Mouse (Mus musculus): ENCODE measurements at regions not wholly inside any gene's neighbourhood (a gene's known extent, or its start where the extent isn't known, plus 50 kb on each side); places are given as distances from the start of the nearest gene placed in this dataset.
A peak's percentile ranks its signal among the peaks of the same experiment; 100 is the strongest.

- peak; percentile 95 for DNase-seq (ENCODE audit: inconsistent ontology term)
Measured at GRCm38 (mm10) chr2:95433996-95434395, 884.0 kb upstream of the Lrrc4c start.

DNA sequence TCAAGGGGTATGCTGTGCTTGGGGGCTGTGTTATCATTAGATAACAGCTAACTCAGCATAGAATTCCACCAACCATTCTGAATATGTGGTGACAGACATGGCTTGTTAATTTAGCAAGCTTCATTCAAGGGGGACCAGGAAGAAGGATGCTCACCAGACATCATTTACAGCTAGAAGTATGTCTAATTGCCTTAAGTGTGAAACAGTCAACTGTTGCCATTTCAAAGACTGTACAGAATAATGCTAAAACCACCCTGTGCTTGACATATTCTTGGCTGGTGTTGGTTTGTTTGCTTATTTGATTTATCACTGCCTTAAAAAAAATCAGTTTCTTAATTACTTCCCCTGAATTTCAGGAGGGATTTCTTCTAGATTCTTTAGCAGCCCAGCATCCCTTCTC, 877.0 kb upstream of the Lrrc4c start:
- no peak for DNase-seq (ENCODE audit: inconsistent ontology term)

- DNase-seq (ENCODE audit: inconsistent ontology term), result peak; percentile 6
Measured at GRCm38 (mm10) chr2:95443245-95443799, 874.6 kb upstream of the Lrrc4c start.

DNA sequence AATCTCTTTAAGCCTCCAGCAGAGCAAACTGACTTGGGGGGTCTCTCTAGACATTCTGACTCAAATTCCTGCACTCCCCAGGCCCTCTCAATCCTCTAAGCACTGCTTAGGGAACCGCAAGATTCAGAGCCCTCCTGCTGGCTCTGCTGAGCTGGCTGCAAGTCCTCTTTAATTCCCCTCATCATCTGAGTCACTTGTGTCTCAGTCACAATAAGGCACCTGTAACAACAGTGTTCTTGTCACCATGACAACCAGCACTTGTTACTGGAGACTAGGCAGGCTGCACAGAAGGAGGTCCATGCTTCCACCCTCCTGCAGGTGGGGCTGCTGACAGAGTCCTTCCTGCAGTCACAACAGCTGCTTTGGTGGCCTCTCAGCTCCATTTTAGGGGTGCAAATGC, 869.1 kb upstream of the Lrrc4c start:
- no peak for DNase-seq (ENCODE audit: inconsistent ontology term)

- no peak for DNase-seq (ENCODE audit: inconsistent ontology term)
Measured at GRCm38 (mm10) chr2:95479827-95480226, 838.1 kb upstream of the Lrrc4c start.

GRCm38 (mm10) chr2:95483397-95483796, 834.6 kb upstream of the Lrrc4c start:
- no peak for DNase-seq (ENCODE audit: inconsistent ontology term)

- peak; percentile 82 for DNase-seq (ENCODE audit: inconsistent ontology term)
Measured at GRCm38 (mm10) chr2:95487580-95488135, 830.3 kb upstream of the Lrrc4c start.

GRCm38 (mm10) chr2:95494026-95494697, 823.8 kb upstream of the Lrrc4c start:
- DNase-seq (ENCODE audit: inconsistent ontology term), result no peak

- no peak for DNase-seq (ENCODE audit: inconsistent ontology term)
Measured at GRCm38 (mm10) chr2:95494698-95495088, 823.3 kb upstream of the Lrrc4c start.

GRCm38 (mm10) chr2:95511286-95511685, 806.7 kb upstream of the Lrrc4c start:
- peak; percentile 73 for DNase-seq (ENCODE audit: inconsistent ontology term)

- DNase-seq (ENCODE audit: inconsistent ontology term), result no peak
Measured at GRCm38 (mm10) chr2:95521624-95522023, 796.3 kb upstream of the Lrrc4c start.

GRCm38 (mm10) chr2:95524590-95525266, 793.2 kb upstream of the Lrrc4c start:
- no peak for DNase-seq (ENCODE audit: inconsistent ontology term)

DNA sequence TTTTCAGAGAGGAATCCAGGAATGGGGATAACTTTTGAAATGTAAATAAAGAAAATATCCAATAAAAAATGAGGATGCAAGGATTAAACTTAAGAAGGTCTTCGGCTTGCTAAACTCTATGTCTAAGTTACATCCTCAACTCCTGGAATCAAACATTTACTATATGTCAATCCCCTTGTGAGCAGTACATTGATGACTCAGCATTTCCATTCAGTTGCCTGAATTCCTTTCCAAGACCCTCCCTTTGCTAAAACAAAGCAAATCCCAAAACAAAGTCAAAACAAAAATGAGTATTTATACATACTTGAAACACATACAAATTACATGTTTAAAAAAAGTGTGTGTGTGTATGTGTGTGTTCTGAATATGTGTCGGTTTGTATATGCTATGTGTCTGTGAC, 753.9 kb upstream of the Lrrc4c start:
- no peak for DNase-seq (ENCODE audit: inconsistent ontology term)

GRCm38 (mm10) chr2:95575882-95576281, 742.1 kb upstream of the Lrrc4c start:
- DNase-seq (ENCODE audit: inconsistent ontology term), result no peak

- no peak for DNase-seq (ENCODE audit: inconsistent ontology term)
Measured at GRCm38 (mm10) chr2:95579201-95579600, 738.8 kb upstream of the Lrrc4c start.

DNA sequence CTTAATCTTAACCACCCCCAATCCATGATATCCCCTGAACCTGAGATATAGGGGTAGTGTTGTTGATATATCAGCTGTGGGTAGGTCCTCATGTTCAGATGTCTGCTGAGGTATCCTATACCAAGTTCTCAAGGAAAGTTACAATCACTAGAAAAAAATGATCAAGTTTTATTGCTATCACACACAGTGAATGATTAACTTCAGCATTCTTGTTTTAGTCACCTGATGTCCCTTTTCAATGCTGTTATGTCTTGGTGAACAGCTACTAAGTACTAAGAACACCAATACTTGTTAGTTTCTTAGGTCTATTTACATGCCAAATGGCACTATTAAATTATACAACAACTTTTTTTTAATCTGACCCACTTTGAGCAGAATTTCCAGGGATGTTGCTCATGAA, 732.0 kb upstream of the Lrrc4c start:
- DNase-seq (ENCODE audit: inconsistent ontology term), result no peak

DNA sequence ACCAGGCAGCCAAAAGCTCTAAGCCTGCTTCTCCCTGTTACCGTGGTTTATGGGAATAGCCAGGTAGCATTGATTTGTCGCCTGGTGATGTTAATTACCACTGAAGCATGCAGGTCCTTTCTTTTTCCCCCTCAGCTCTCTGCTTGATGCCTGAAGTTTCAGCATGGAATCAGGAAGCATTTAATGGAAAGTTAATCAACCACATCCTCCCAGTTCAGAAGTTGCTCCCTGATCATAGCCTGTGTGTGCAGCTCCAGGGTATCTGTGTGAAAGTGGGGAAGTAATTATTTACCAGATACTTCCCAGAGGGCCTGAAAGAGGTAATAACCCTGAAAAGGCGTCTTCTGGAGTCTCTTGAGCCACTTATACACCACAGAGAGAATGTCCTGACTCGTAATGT, 730.9 kb upstream of the Lrrc4c start:
- DNase-seq (ENCODE audit: inconsistent ontology term), result no peak

DNA sequence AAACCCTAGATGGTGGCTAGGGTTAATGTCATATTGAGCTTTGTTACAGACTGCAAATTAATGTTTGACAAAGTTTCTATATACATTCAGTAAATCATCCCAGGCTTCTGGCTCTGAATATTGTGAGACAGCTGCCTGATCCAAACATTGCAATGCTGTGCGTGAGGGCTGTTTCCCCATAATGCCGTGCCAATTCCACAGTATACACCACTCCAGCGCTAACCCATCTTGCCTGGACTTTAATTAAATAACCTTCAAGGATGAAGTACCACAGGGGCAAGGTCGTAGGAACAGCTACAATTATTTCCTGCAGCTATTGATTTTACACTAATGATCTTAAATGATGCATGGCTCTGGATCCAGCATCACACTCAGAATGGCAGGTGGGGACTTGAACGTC, 704.6 kb upstream of the Lrrc4c start:
- DNase-seq (ENCODE audit: inconsistent ontology term), result no peak

GRCm38 (mm10) chr2:95637533-95637932, 680.4 kb upstream of the Lrrc4c start:
- peak; percentile 54 for DNase-seq (ENCODE audit: inconsistent ontology term)

GRCm38 (mm10) chr2:95674347-95674746, 643.6 kb upstream of the Lrrc4c start:
- DNase-seq (ENCODE audit: inconsistent ontology term), result no peak

GRCm38 (mm10) chr2:95715355-95715754, 602.6 kb upstream of the Lrrc4c start:
- peak; percentile 70 for DNase-seq (ENCODE audit: inconsistent ontology term)

Data from Muller cell, postnatal 12 days (primary cell).